Mouse (Mus musculus) small intestine, adult 2 months (tissue): ENCODE measurements around the gene Wdr95. TPM values are rescaled to one million over a fixed set of nuclear protein-coding genes. Genes with fewer than 3 reads are reported as not detected.

Source experiments
- H3K27ac ChIP-seq: fragments of 200-500 bp; 2 replicates; pipeline ENCODE4 v1.5.1; 2012; ENCODE audit warnings: low read depth, low read length, control low read depth, inconsistent platforms; ENCODE audit not compliant: insufficient read depth
- H3K27me3 ChIP-seq: fragments of 200-500 bp; 2 replicates; pipeline ENCODE4 v1.6.1; 2012; ENCODE audit warnings: mild to moderate bottlenecking, moderate library complexity, low read length, inconsistent platforms; ENCODE audit not compliant: control insufficient read depth, insufficient read depth
- H3K36me3 ChIP-seq: fragments of 200-500 bp; 2 replicates; pipeline ENCODE4 v1.6.1; 2012; ENCODE audit warnings: mild to moderate bottlenecking, low read length, control low read depth, inconsistent platforms; ENCODE audit not compliant: control insufficient read depth, insufficient read depth
- H3K4me1 ChIP-seq: fragments of 200-500 bp; 2 replicates; pipeline ENCODE4 v1.6.1; 2012; ENCODE audit warnings: low read length, inconsistent platforms, mixed read lengths; ENCODE audit not compliant: control insufficient read depth, insufficient read depth, insufficient read length
- H3K4me3 ChIP-seq: fragments of 200-500 bp; 2 replicates; pipeline ENCODE4 v1.5.1; 2012; ENCODE audit warnings: low read depth, mild to moderate bottlenecking, control low read depth, inconsistent platforms, low read length, moderate library complexity
- CTCF ChIP-seq: fragments of 200-500 bp; IDR thresholded peaks from 2 replicates; pipeline ENCODE4 v1.5.1; 2012; ENCODE audit warnings: low read depth, mild to moderate bottlenecking, control low read depth, inconsistent platforms, low read length, moderate library complexity, mixed read lengths; ENCODE audit not compliant: insufficient replicate concordance, insufficient read length; ENCODE audit errors: extremely low read depth
- POLR2A ChIP-seq: fragments of 200-500 bp; IDR thresholded peaks from 2 replicates; pipeline ENCODE4 v1.6.1; 2012; ENCODE audit warnings: low read depth, mild to moderate bottlenecking, control low read depth, inconsistent platforms, low read length, moderate library complexity
- WGBS: fragments of 180-500 bp; shearing (Covaris S2); methylation state at CpG from one replicate; pipeline ENCODE4 v1.1.7; 2018; 5-methylcytosine and 5-hydroxymethylcytosine counted together
- polyA plus RNA-seq: library from polyadenylated mRNA; depleted of rRNA; stranded (reverse); fragments of >200 nt; gene quantifications from 2 replicates; pipeline ENCODE4 v1.2.3, GENCODE M21; 2012; rRNA removed

Gene Wdr95
- polyA plus RNA-seq, 1 experiment: not detected

DNA sequence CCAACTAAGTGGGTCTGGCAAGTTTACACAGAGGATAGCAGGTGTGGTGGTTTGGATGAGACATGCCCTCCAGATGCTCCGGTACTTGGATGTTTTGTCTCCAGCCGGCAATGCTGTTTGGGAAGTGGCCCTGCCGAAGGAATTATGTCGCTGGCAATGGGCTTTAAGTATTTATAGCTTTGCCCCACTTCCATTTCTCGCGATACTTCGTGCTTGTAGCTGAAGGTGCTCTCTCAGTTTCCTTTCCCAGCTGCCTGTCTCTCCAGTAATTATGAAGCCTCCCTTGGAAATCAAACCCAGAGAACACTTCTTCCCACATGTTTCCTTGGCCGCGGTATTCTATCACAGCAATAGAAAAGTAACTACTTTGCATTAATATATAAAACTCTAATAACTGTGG is 127.2 kb downstream of the Wdr95 start:
- no peaks in the 10 kb centered on the region for H3K36me3 ChIP-seq
- peaks cover 9% of the 10 kb centered on the region; the same call in 1 of the 2 replicates for H3K4me1 ChIP-seq
- H3K27ac ChIP-seq: no peak overlapping the region
- H3K27me3 ChIP-seq: no peaks in the 10 kb centered on the region
- H3K4me3 ChIP-seq: no peak overlapping the region
- WGBS: 90% methylated on average over 9 of the region's 9 CpGs
- no peak for TF ChIP-seq CTCF
- no peak for TF ChIP-seq POLR2A

DNA sequence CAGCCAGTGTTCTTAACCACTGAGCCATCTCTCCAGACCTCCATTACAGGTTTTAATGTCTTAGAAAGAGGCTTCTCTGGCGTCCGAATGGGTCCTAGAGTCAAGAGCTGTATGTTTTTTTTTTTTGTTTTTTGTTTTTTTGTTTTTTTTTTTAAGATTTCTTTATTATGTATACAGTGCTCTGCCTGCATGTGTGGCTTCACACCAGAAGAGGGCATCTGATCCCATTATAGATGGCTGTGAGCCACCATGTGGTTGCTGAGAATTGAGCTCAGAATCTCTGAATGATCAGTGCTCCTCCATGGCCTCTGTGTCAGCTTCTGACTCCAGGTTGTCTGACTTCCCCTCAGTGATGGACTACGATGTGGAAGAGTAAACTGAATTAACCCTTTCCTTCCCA is 129.5 kb downstream of the Wdr95 start:
- WGBS: 63% methylated on average over 3 of the region's 3 CpGs
- Histone ChIP-seq H3K36me3 (no peaks in the 10 kb centered on the region), H3K4me3 (no peak overlapping the region), H3K4me1 (peaks cover 7% of the 10 kb centered on the region; the same call in 1 of the 2 replicates), H3K27me3 (no peaks in the 10 kb centered on the region), H3K27ac (no peak overlapping the region)
- no peak for TF ChIP-seq POLR2A
- no peak for TF ChIP-seq CTCF

DNA sequence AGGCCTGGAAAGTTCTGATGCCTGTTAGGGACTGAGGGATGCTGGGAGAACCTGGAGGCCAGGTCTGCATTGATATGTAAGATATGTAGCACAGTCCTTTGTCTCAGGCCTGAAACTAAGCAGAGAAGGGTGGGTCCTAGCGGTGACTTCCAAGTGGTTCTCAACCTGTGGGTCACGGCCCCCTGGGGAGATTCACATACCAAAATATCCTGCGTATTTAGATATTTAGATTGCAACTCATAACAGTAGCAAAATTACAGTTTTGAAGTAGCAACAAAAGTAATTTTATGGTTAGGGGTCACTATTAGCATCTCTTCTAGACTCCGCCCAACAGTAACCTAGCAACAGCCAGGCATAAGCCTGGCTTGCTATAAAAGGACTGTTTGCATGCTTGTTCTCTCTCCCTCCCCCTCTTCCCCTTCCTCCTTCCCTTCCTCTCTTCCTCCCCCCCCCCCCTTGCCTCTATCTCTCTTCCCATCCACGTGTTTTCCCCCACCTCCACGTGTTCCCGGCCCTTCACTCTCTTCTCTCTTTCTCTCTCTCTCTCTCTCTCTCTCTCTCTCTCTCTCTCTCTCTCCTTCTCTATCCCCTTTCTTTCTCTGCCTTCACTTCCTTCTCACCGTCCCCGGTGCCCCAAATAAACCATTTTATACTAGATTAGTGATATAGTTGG is 130.4 kb downstream of the Wdr95 start:
- Histone ChIP-seq H3K4me3 (no peak overlapping the region), H3K4me1 (peaks cover 6% of the 10 kb centered on the region; the same call in 1 of the 2 replicates), H3K27ac (no peak overlapping the region), H3K27me3 (no peaks in the 10 kb centered on the region), H3K36me3 (no peaks in the 10 kb centered on the region)
- TF ChIP-seq CTCF: no peak
- TF ChIP-seq POLR2A: no peak
- WGBS: 62% methylated on average over 9 of the region's 9 CpGs

DNA sequence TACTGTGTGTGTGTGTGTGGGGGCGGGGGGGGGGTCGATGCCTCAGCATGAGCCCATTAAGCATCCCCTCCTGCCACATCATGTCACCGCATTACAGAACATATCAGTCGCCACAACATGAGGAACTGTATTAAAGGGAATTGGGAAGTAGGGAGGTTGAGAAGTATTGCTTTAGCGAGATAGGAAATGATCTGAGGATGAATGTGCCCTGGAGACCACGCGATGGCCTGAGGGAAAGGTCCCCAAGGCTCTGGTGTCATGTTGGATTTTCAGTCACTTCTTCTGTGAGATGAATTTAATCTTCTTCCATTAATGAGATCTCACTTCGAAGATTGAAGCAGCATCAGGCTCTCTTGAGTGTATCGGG is 130.9 kb downstream of the Wdr95 start:
- Histone ChIP-seq H3K36me3 (no peaks in the 10 kb centered on the region), H3K4me3 (no peak overlapping the region), H3K27ac (no peak overlapping the region), H3K4me1 (peaks cover under 1% of the 10 kb centered on the region; the same call in 1 of the 2 replicates), H3K27me3 (no peaks in the 10 kb centered on the region)
- 65% methylated on average over 9 of the region's 9 CpGs for WGBS
- TF ChIP-seq CTCF (no peak), POLR2A (no peak)

DNA sequence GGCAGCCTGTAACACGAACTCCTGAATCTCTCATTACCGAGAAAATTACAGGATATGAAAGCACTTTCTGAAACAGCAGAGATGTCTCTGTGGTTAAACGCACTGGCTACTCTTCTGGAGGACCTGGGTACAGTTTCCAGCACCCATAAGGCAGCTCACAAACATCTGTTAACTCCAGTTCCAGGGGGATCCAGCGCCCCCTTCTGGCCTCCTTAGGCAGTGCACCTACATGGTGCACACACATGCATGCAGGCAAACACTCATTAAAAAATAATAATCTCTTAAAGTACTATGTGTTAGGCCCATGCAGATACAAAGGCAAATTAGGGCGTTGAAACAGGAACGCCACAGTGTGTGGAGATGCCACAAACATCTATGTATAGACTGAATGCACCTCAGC is 132.9 kb downstream of the Wdr95 start:
- no peaks in the 10 kb centered on the region for H3K27me3 ChIP-seq
- H3K4me3 ChIP-seq: no peak overlapping the region
- H3K4me1 ChIP-seq: no peaks in the 10 kb centered on the region
- TF ChIP-seq POLR2A (no peak), CTCF (peak; percentile 33; the same call in 1 of the 2 replicates)
- H3K36me3 ChIP-seq: no peaks in the 10 kb centered on the region
- H3K27ac ChIP-seq: no peak overlapping the region
- WGBS: 87% methylated on average over 6 of the region's 6 CpGs

Other genes starting within 250 kb of the Wdr95 start
- gene Medag, start 116.9 kb upstream of the Wdr95 start, polyA plus RNA-seq: 0.76 and 2.5 TPM in 2 replicates
- not detected in 2 replicates for gene Tex26, start 89.0 kb upstream of the Wdr95 start, polyA plus RNA-seq
- 4.1 and 6.6 TPM in 2 replicates for gene Hsph1, start 107.7 kb downstream of the Wdr95 start, polyA plus RNA-seq
- 3.5 and 4.8 TPM in 2 replicates for gene B3glct, start 149.6 kb downstream of the Wdr95 start, polyA plus RNA-seq